Mouse (Mus musculus) bone marrow macrophage, adult 2 months (primary cell): ENCODE results near the gene Nacc1.

Experiments
- CTCF ChIP-seq: IDR thresholded peaks from 2 replicates; pipeline ENCODE4 v1.5.1; 2012; ENCODE audit warnings: low read depth, mild to moderate bottlenecking, low read length, moderate library complexity
- POLR2A ChIP-seq: IDR thresholded peaks from 2 replicates; pipeline ENCODE4 v1.6.1; 2012; ENCODE audit warnings: mild to moderate bottlenecking, low read depth, low read length, borderline replicate concordance

- no peak for TF ChIP-seq CTCF
- TF ChIP-seq POLR2A: no peak
These were observed 5.7 kb upstream of the Nacc1 start for GRCm38 (mm10) chr8:84693332-84693731.
